Mouse (Mus musculus): ENCODE results near the gene Olfr774. TPM values are rescaled to one million over a fixed set of nuclear protein-coding genes. Genes with fewer than 3 reads are reported as not detected.
"Not testable (repeated sequence)": the region's sequence is repeated elsewhere in the genome, so short reads cannot be mapped to it uniquely, and the experiment has no call there.

Gene Olfr774
- not detected in 2 replicates for polyA plus RNA-seq (2016; fragmentation: Nextera tagmentation; extraction: Ambion mirVana)

DNA sequence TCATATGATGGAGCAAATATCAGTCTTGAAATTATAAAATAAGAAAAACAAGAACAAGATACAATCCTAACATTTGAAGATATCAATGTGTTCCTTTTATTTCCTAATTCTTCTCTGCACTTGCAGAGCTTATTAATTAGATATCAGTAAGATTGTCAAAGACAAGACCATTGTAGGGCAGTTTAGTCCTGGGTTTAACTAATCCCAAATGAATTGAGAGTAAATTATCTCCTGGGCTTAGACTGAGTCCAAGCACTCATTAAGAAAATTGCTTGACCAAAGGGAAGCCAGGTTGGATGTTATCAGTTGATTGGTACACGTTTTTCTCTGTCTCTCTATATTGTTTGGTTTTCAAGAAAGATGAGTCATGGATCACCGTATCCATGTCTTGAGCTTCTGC is at the start of gene Olfr774:
Gene Olfr774 (plus strand): TSS at position 301 of the 400 bp plus-strand sequence.
- no peak within 1 kb of the TSS for H3K4me3 ChIP-seq
- no peak within 1 kb of the TSS for H3K9ac ChIP-seq
- H3K27me3 ChIP-seq (replicated peaks) = no peaks in the 10 kb centered on the region
- no peaks in the 10 kb centered on the region for H3K36me3 ChIP-seq
- H3K4me1 ChIP-seq = no peaks in the 10 kb centered on the region
- H3K9me3 ChIP-seq (replicated peaks) = peaks cover 9% of the 10 kb centered on the region
- no peak within 1 kb of the TSS for H3K27ac ChIP-seq
- WGBS (ENCODE audit: insufficient replicate concordance) = 44% methylated on average over 2 of the region's 2 CpGs
- no peak for ATAC-seq
- no peak within 1 kb of the TSS for H3K4me2 ChIP-seq

DNA sequence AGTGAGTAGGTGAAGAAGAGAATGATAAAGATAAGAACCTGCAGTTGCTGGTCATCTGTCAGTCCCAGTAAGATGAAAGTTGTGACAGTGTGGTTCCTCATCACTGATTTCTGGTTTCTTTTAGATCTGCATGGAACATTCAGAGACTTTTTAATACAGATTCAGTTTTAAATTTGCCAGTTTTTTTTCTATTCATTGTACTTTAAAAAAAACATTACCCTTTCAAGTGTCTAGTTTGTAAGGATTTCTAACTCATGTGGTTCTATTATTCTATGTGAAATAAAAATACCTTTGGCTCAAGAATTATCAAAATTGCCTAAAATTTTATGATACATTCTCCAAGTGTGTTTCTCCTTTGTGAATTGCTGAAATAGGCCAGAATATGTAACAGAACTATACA is 48.7 kb upstream of the Olfr774 start, which contains the start of gene Olfr773:
Gene Olfr773 (minus strand): TSS at position 101 of the 400 bp plus-strand sequence.
- H3K27me3 ChIP-seq (replicated peaks); H3K9me3 ChIP-seq (replicated peaks); ATAC-seq; H3K4me2 ChIP-seq; H3K9ac ChIP-seq; H3K36me3 ChIP-seq; H3K4me3 ChIP-seq; H3K4me1 ChIP-seq; H3K27ac ChIP-seq: not testable (repeated sequence)

DNA sequence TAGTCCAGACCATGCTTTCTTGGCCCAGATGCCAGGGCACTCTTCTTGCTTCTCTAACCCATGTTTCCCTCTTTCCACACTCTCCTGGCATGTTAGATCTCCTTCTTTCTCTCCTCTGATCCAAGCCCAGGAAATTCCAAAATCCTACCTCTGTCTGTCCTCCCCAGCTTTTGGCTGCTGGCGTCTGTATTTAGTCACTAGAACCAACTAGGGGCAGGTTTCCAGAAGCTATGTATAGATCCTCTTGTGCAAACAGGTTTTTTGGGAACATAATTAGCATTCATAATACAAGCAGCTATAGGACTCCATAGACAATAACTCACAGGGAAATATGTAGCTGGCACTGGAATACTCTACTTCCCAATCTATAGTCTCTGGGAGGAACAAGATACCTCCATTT is 5.3 kb upstream of the Olfr774 start:
- Histone ChIP-seq H3K36me3 (no peaks in the 10 kb centered on the region), H3K27ac (no peak overlapping the region), H3K4me3 (no peak overlapping the region), H3K9ac (no peak overlapping the region), H3K4me2 (no peak overlapping the region), H3K9me3 (replicated peaks) (peaks cover 30% of the 10 kb centered on the region), H3K27me3 (replicated peaks) (no peaks in the 10 kb centered on the region), H3K4me1 (no peaks in the 10 kb centered on the region)
- WGBS (ENCODE audit: insufficient replicate concordance) = 63% methylated on average over 1 of the region's 1 CpGs
- no peak for ATAC-seq

DNA sequence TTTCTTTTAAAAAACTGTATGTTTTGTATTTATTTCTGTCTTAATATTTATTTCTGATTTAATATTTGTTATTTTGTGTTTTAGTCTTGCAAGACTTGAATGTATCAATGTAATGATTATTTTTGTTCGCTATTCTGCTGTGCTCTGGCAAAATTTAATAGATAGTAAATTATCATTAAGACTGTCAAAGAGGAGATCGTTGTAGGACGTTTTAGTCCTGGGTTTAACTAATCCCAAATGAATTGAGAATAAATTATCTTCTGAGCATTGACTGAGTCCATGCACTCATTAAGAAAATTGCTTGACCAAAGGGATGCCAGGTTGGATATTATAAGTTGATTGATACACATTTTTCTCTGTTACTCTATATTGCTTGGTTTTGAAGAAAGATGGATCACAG is 12.1 kb downstream of the Olfr774 start, which contains the start of gene Olfr775:
Gene Olfr775 (plus strand): TSS at position 301 of the 400 bp plus-strand sequence.
- H3K4me1 ChIP-seq = no peaks in the 10 kb centered on the region
- no peak within 1 kb of the TSS for H3K4me2 ChIP-seq
- H3K36me3 ChIP-seq = no peaks in the 10 kb centered on the region
- no peak within 1 kb of the TSS for H3K27ac ChIP-seq
- H3K27me3 ChIP-seq (replicated peaks) = no peaks in the 10 kb centered on the region
- no peaks in the 10 kb centered on the region; the same call in 1 of the 2 replicates for H3K9me3 ChIP-seq (replicated peaks)
- no peak within 1 kb of the TSS for H3K4me3 ChIP-seq
- H3K9ac ChIP-seq = no peak within 1 kb of the TSS
- ATAC-seq = no peak
- WGBS (ENCODE audit: insufficient replicate concordance) = 46% methylated on average over 3 of the region's 3 CpGs

DNA sequence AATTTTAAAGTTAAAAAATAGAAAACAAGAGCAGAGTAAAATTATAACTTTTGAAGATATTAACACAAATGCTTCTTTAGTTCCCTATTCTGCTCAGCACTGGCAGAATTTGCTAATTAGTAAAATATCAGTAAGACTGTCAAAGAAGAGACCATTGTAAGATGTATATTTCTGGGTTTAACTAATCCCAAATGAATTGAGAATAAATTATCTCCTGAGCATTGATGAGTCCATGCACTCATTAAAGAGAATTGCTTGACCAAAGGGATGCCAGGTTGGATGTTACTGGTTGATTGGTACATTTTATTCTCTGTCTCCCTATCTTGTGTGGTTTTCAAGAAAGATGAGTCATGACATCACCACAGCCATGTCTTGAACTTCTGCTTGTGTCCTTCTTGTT is 22.8 kb downstream of the Olfr774 start, which contains the start of gene Olfr776:
Gene Olfr776 (plus strand): TSS at position 301 of the 400 bp plus-strand sequence.
- no peak within 1 kb of the TSS for H3K4me3 ChIP-seq
- H3K9ac ChIP-seq = no peak within 1 kb of the TSS
- no peak within 1 kb of the TSS for H3K4me2 ChIP-seq
- H3K27me3 ChIP-seq (replicated peaks) = no peaks in the 10 kb centered on the region
- H3K36me3 ChIP-seq = no peaks in the 10 kb centered on the region
- H3K4me1 ChIP-seq = no peaks in the 10 kb centered on the region
- no peak within 1 kb of the TSS for H3K27ac ChIP-seq
- no peak for ATAC-seq
- H3K9me3 ChIP-seq (replicated peaks) = no peaks in the 10 kb centered on the region

DNA sequence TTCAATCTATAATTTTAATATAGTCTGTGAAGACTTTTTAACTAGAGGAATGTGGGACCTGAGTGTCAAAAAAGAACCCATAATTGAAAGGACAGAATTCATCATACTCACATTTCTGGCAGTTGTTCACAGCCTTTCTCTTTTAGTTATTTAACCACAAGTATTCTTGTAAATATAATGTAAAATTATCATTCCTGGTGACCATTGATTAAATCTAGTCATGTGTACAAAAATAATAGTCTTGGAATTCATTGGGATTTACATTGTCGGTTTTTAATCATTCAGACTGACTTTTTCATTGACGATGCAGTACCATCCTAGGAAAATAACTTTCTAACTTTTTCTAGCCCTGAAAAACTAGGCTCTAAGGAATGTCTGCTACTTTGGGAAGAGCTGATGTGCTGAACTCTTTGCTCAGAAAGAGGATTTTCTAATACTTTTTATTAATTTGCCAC is 35.1 kb downstream of the Olfr774 start, which contains the start of gene Olfr777:
Gene Olfr777 (minus strand): TSS at position 405 of the 455 bp plus-strand sequence.
- no peak within 1 kb of the TSS for H3K4me2 ChIP-seq
- H3K27me3 ChIP-seq (replicated peaks) = no peaks in the 10 kb centered on the region
- no peak within 1 kb of the TSS for H3K27ac ChIP-seq
- H3K9ac ChIP-seq = no peak within 1 kb of the TSS
- H3K4me3 ChIP-seq = no peak within 1 kb of the TSS
- no peaks in the 10 kb centered on the region for H3K4me1 ChIP-seq
- no peaks in the 10 kb centered on the region for H3K36me3 ChIP-seq
- ATAC-seq = no peak
- no peaks in the 10 kb centered on the region for H3K9me3 ChIP-seq (replicated peaks)
- 67% methylated on average over 2 of the region's 2 CpGs for WGBS (ENCODE audit: insufficient replicate concordance)

Other genes starting within 250 kb of the Olfr774 start
- gene Olfr9, start 246.8 kb upstream of the Olfr774 start, polyA plus RNA-seq (2016; fragmentation: Nextera tagmentation; extraction: Ambion mirVana) = not detected in 2 replicates
- gene Olfr763, start 225.4 kb upstream of the Olfr774 start, polyA plus RNA-seq (2016; fragmentation: Nextera tagmentation; extraction: Ambion mirVana) = not detected in 2 replicates
- not detected in 2 replicates for gene Olfr764-ps1, start 196.3 kb upstream of the Olfr774 start, polyA plus RNA-seq (2016; fragmentation: Nextera tagmentation; extraction: Ambion mirVana)
- not detected in 2 replicates for gene Olfr765, start 186.2 kb upstream of the Olfr774 start, polyA plus RNA-seq (2016; fragmentation: Nextera tagmentation; extraction: Ambion mirVana)
- gene Olfr766-ps1, start 167.2 kb upstream of the Olfr774 start, polyA plus RNA-seq (2016; fragmentation: Nextera tagmentation; extraction: Ambion mirVana) = not detected in 2 replicates
- not detected in 2 replicates for gene Olfr767, start 153.3 kb upstream of the Olfr774 start, polyA plus RNA-seq (2016; fragmentation: Nextera tagmentation; extraction: Ambion mirVana)
- not detected in 2 replicates for gene Olfr768, start 136.8 kb upstream of the Olfr774 start, polyA plus RNA-seq (2016; fragmentation: Nextera tagmentation; extraction: Ambion mirVana)
- not detected in 2 replicates for gene Olfr769, start 118.3 kb upstream of the Olfr774 start, polyA plus RNA-seq (2016; fragmentation: Nextera tagmentation; extraction: Ambion mirVana)
- not detected in 2 replicates for gene Olfr770, start 97.2 kb upstream of the Olfr774 start, polyA plus RNA-seq (2016; fragmentation: Nextera tagmentation; extraction: Ambion mirVana)
- gene Olfr771, start 71.5 kb upstream of the Olfr774 start, polyA plus RNA-seq (2016; fragmentation: Nextera tagmentation; extraction: Ambion mirVana) = not detected in 2 replicates
- gene Olfr772, start 58.3 kb upstream of the Olfr774 start, polyA plus RNA-seq (2016; fragmentation: Nextera tagmentation; extraction: Ambion mirVana) = not detected in 2 replicates
- not detected in 2 replicates for gene Olfr773, start 48.8 kb upstream of the Olfr774 start, polyA plus RNA-seq (2016; fragmentation: Nextera tagmentation; extraction: Ambion mirVana)
- gene Olfr775, start 12.2 kb downstream of the Olfr774 start, polyA plus RNA-seq (2016; fragmentation: Nextera tagmentation; extraction: Ambion mirVana) = not detected in 2 replicates
- gene Olfr776, start 22.9 kb downstream of the Olfr774 start, polyA plus RNA-seq (2016; fragmentation: Nextera tagmentation; extraction: Ambion mirVana) = not detected in 2 replicates
- gene Olfr777, start 35.3 kb downstream of the Olfr774 start, polyA plus RNA-seq (2016; fragmentation: Nextera tagmentation; extraction: Ambion mirVana) = not detected in 2 replicates
- gene Olfr780, start 81.9 kb downstream of the Olfr774 start, polyA plus RNA-seq (2016; fragmentation: Nextera tagmentation; extraction: Ambion mirVana) = not detected in 2 replicates
- not detected in 2 replicates for gene Olfr781, start 92.7 kb downstream of the Olfr774 start, polyA plus RNA-seq (2016; fragmentation: Nextera tagmentation; extraction: Ambion mirVana)
- not detected in 2 replicates for gene Olfr782, start 112.6 kb downstream of the Olfr774 start, polyA plus RNA-seq (2016; fragmentation: Nextera tagmentation; extraction: Ambion mirVana)
- gene Olfr784, start 147.9 kb downstream of the Olfr774 start, polyA plus RNA-seq (2016; fragmentation: Nextera tagmentation; extraction: Ambion mirVana) = not detected in 2 replicates
- gene Olfr785, start 169.2 kb downstream of the Olfr774 start, polyA plus RNA-seq (2016; fragmentation: Nextera tagmentation; extraction: Ambion mirVana) = not detected in 2 replicates
- not detected in 2 replicates for gene Olfr786, start 191.1 kb downstream of the Olfr774 start, polyA plus RNA-seq (2016; fragmentation: Nextera tagmentation; extraction: Ambion mirVana)
- gene Olfr787, start 225.7 kb downstream of the Olfr774 start, polyA plus RNA-seq (2016; fragmentation: Nextera tagmentation; extraction: Ambion mirVana) = not detected in 2 replicates
- gene Olfr788, start 234.8 kb downstream of the Olfr774 start, polyA plus RNA-seq (2016; fragmentation: Nextera tagmentation; extraction: Ambion mirVana) = not detected in 2 replicates
- not detected in 2 replicates for gene Olfr789, start 248.5 kb downstream of the Olfr774 start, polyA plus RNA-seq (2016; fragmentation: Nextera tagmentation; extraction: Ambion mirVana)

Measured in liver, embryonic 12.5 days (tissue).